Mouse (Mus musculus) megakaryocyte, embryonic 14.5 days (primary cell): Measurements from ENCODE around the gene Retreg3.

Experiments
- FLI1 ChIP-seq: IDR thresholded peaks from 2 replicates; pipeline ENCODE4 v1.6.1; 2012; ENCODE audit warnings: low read length, inconsistent platforms, mixed read lengths
- GATA1 ChIP-seq: IDR thresholded peaks from 3 replicates; pipeline ENCODE4 v1.6.1; 2012; ENCODE audit warnings: mixed read lengths, low read length, inconsistent platforms, borderline replicate concordance

GRCm38 (mm10) chr11:101081659-101082058, 38.0 kb downstream of the Retreg3 start:
- TF ChIP-seq GATA1, result no peak
- no peak for TF ChIP-seq FLI1
